Mouse (Mus musculus) E14TG2a.4 (cell line): ENCODE data around the gene H1foo.

ENCODE experiments used
- CTCF ChIP-seq: conservative IDR thresholded peaks from 2 replicates; pipeline ENCODE4 v1.5.1; 2014; ENCODE audit warnings: low read length
- POU5F1 ChIP-seq: IDR thresholded peaks from 2 replicates; pipeline ENCODE4 v1.6.1; 2014; ENCODE audit warnings: low read length, borderline replicate concordance

GRCm38 (mm10) chr6:115972083-115972764 is 27.5 kb downstream of the H1foo start:
- TF ChIP-seq CTCF (no peak), POU5F1 (no peak)
